Mouse (Mus musculus): ENCODE results near the gene Nr4a1. TPM values are rescaled to one million over a fixed set of nuclear protein-coding genes. Genes with fewer than 3 reads are reported as not detected.

Gene Nr4a1
- total and polyA plus RNA-seq, 3 experiments, result 12.1 to 45.3 (median 23.8) TPM

- intact Hi-C loops (cut with DNase I), result no loop called here
- Histone ChIP-seq H3K4me1 (ENCODE audit: control insufficient read depth, insufficient read depth, low read length) (peaks cover 18% of the 10 kb centered on the region), H3K27ac (no peak overlapping the region), H3K4me3 (no peak overlapping the region), H3K79me2 (replicated peaks; ENCODE audit: control insufficient read depth, insufficient read depth, low read length) (no peaks in the 10 kb centered on the region), H3K27me3 (ENCODE audit: control insufficient read depth, insufficient read depth, low read length) (no peaks in the 10 kb centered on the region), H3K9ac (ENCODE audit: low read depth, low read length) (no peak overlapping the region), H3K36me3 (ENCODE audit: control insufficient read depth, insufficient read depth, low read length) (peaks cover 7% of the 10 kb centered on the region; the same call in 1 of the 2 replicates)
- 94% methylated on average over 19 of the region's 19 CpGs for WGBS
- no peak for DNase-seq
- TF ChIP-seq EP300 (IDR thresholded peaks at IDR 0.05; ENCODE audit: insufficient read depth, low read depth, low read length) (no peak), CTCF (IDR thresholded peaks at IDR 0.05) (no peak), POLR2A (IDR thresholded peaks at IDR 0.05; ENCODE audit: insufficient read depth, low read depth, low read length) (no peak)
These were observed 23.6 kb upstream of the Nr4a1 start for GRCm38 (mm10) chr15:101230503-101230902.

- intact Hi-C loops (cut with DNase I), result no loop called here
- H3K79me2 ChIP-seq (replicated peaks; ENCODE audit: control insufficient read depth, insufficient read depth, low read length), result no peaks in the 10 kb centered on the region
- H3K27ac ChIP-seq, result no peak overlapping the region
- TF ChIP-seq CTCF (IDR thresholded peaks at IDR 0.05) (peak; percentile 73), EP300 (IDR thresholded peaks at IDR 0.05; ENCODE audit: insufficient read depth, low read depth, low read length) (no peak)
- peak; percentile 32 to 49 for DNase-seq
- no peaks in the 10 kb centered on the region for H3K27me3 ChIP-seq (ENCODE audit: control insufficient read depth, insufficient read depth, low read length)
- H3K4me3 ChIP-seq, result no peak overlapping the region
- H3K4me1 ChIP-seq (ENCODE audit: control insufficient read depth, insufficient read depth, low read length), result peaks cover 16% of the 10 kb centered on the region
- H3K9ac ChIP-seq (ENCODE audit: low read depth, low read length), result no peak overlapping the region
- peaks cover 4% of the 10 kb centered on the region; the same call in 1 of the 2 replicates for H3K36me3 ChIP-seq (ENCODE audit: control insufficient read depth, insufficient read depth, low read length)
- 79% methylated on average over 23 of the region's 23 CpGs for WGBS
These were observed 22.9 kb upstream of the Nr4a1 start for GRCm38 (mm10) chr15:101230995-101231647.

- no peaks in the 10 kb centered on the region for H3K27me3 ChIP-seq (ENCODE audit: control insufficient read depth, insufficient read depth, low read length)
- peaks cover 16% of the 10 kb centered on the region for H3K4me1 ChIP-seq (ENCODE audit: control insufficient read depth, insufficient read depth, low read length)
- H3K27ac ChIP-seq, result no peak overlapping the region
- intact Hi-C loops (cut with DNase I), result no loop called here
- WGBS, result 75% methylated on average over 56 of the region's 56 CpGs
- peaks cover 4% of the 10 kb centered on the region; the same call in 1 of the 2 replicates for H3K36me3 ChIP-seq (ENCODE audit: control insufficient read depth, insufficient read depth, low read length)
- DNase-seq, result no peak
- H3K79me2 ChIP-seq (replicated peaks; ENCODE audit: control insufficient read depth, insufficient read depth, low read length), result no peaks in the 10 kb centered on the region
- H3K4me3 ChIP-seq, result no peak overlapping the region
- TF ChIP-seq CTCF (IDR thresholded peaks at IDR 0.05), result no peak
- no peak for TF ChIP-seq POLR2A (IDR thresholded peaks at IDR 0.05; ENCODE audit: insufficient read depth, low read depth, low read length)
- TF ChIP-seq EP300 (IDR thresholded peaks at IDR 0.05; ENCODE audit: insufficient read depth, low read depth, low read length), result no peak
- no peak overlapping the region for H3K9ac ChIP-seq (ENCODE audit: low read depth, low read length)
These were observed 22.4 kb upstream of the Nr4a1 start for GRCm38 (mm10) chr15:101231648-101232180.

GRCm38 (mm10) chr15:101232607-101233006 is 21.5 kb upstream of the Nr4a1 start:
- Histone ChIP-seq H3K27ac (no peak overlapping the region), H3K4me3 (no peak overlapping the region), H3K9ac (ENCODE audit: low read depth, low read length) (no peak overlapping the region), H3K36me3 (ENCODE audit: control insufficient read depth, insufficient read depth, low read length) (no peaks in the 10 kb centered on the region), H3K4me1 (ENCODE audit: control insufficient read depth, insufficient read depth, low read length) (peaks cover 13% of the 10 kb centered on the region), H3K27me3 (ENCODE audit: control insufficient read depth, insufficient read depth, low read length) (no peaks in the 10 kb centered on the region), H3K79me2 (replicated peaks; ENCODE audit: control insufficient read depth, insufficient read depth, low read length) (no peaks in the 10 kb centered on the region)
- intact Hi-C loops (cut with DNase I), result no loop called here
- WGBS, result 72% methylated on average over 4 of the region's 4 CpGs
- TF ChIP-seq POLR2A (IDR thresholded peaks at IDR 0.05; ENCODE audit: insufficient read depth, low read depth, low read length) (no peak), CTCF (IDR thresholded peaks at IDR 0.05) (no peak), EP300 (IDR thresholded peaks at IDR 0.05; ENCODE audit: insufficient read depth, low read depth, low read length) (no peak)
- DNase-seq, result no peak

GRCm38 (mm10) chr15:101233183-101233582 is 20.9 kb upstream of the Nr4a1 start:
- no peaks in the 10 kb centered on the region for H3K79me2 ChIP-seq (replicated peaks; ENCODE audit: control insufficient read depth, insufficient read depth, low read length)
- no peaks in the 10 kb centered on the region for H3K36me3 ChIP-seq (ENCODE audit: control insufficient read depth, insufficient read depth, low read length)
- no peak overlapping the region for H3K4me3 ChIP-seq
- WGBS, result 69% methylated on average over 3 of the region's 3 CpGs
- TF ChIP-seq CTCF (IDR thresholded peaks at IDR 0.05), result no peak
- intact Hi-C loops (cut with DNase I), result no loop called here
- H3K27me3 ChIP-seq (ENCODE audit: control insufficient read depth, insufficient read depth, low read length), result no peaks in the 10 kb centered on the region
- DNase-seq, result peak in 1 of 2 experiments; percentile 20
- peaks cover 13% of the 10 kb centered on the region for H3K4me1 ChIP-seq (ENCODE audit: control insufficient read depth, insufficient read depth, low read length)
- H3K27ac ChIP-seq, result peak overlapping the region; percentile 47; the same call in 1 of the 2 replicates
- no peak overlapping the region for H3K9ac ChIP-seq (ENCODE audit: low read depth, low read length)

GRCm38 (mm10) chr15:101233641-101234275 is 20.3 kb upstream of the Nr4a1 start:
- peak; percentile 32 to 45 for DNase-seq
- Histone ChIP-seq H3K4me1 (ENCODE audit: control insufficient read depth, insufficient read depth, low read length) (peaks cover 10% of the 10 kb centered on the region), H3K4me3 (no peak overlapping the region), H3K9ac (ENCODE audit: low read depth, low read length) (no peak overlapping the region), H3K36me3 (ENCODE audit: control insufficient read depth, insufficient read depth, low read length) (no peaks in the 10 kb centered on the region), H3K27ac (peak overlapping the region; percentile 47; the same call in 1 of the 2 replicates), H3K79me2 (replicated peaks; ENCODE audit: control insufficient read depth, insufficient read depth, low read length) (no peaks in the 10 kb centered on the region), H3K27me3 (ENCODE audit: control insufficient read depth, insufficient read depth, low read length) (no peaks in the 10 kb centered on the region)
- 39% methylated on average over 11 of the region's 11 CpGs for WGBS
- no peak for TF ChIP-seq CTCF (IDR thresholded peaks at IDR 0.05)
- no peak for TF ChIP-seq POLR2A (IDR thresholded peaks at IDR 0.05; ENCODE audit: insufficient read depth, low read depth, low read length)
- TF ChIP-seq EP300 (IDR thresholded peaks at IDR 0.05; ENCODE audit: insufficient read depth, low read depth, low read length), result no peak
- intact Hi-C loops (cut with DNase I), result no loop called here

Measured in heart, adult 2 months (tissue).